Mouse (Mus musculus): ENCODE measurements around the gene Ccdc167.

GRCm38 (mm10) chr17:29730510-29731265 lies 13.8 kb upstream of the Ccdc167 start:
- TF ChIP-seq CTCF (IDR thresholded peaks at IDR 0.05; ENCODE audit: extremely low read depth, insufficient read depth, low read length) (no peak), POLR2A (IDR thresholded peaks at IDR 0.05; ENCODE audit: extremely low read depth, insufficient read depth, low read length) (no peak)

Measured in cortical plate, adult 2 months (tissue).